Mouse (Mus musculus) 3T3-L1 (cell line): ENCODE results near the gene Amotl1.
"Not testable (repeated sequence)": the region's sequence is repeated elsewhere in the genome, so short reads cannot be mapped to it uniquely, and the experiment has no call there.

ENCODE experiments used
- DNase-seq: peaks from one replicate; pipeline ENCODE4 v3.0.0-alpha.2; 2015; ENCODE audit warnings: low read depth, low spot score

Gene Amotl1

GRCm38 (mm10) chr9:14644956-14645355 is at the start of gene Amotl1:
TSS of gene Amotl1 (minus strand) at chr9:14645056.
- no peak for DNase-seq

DNA sequence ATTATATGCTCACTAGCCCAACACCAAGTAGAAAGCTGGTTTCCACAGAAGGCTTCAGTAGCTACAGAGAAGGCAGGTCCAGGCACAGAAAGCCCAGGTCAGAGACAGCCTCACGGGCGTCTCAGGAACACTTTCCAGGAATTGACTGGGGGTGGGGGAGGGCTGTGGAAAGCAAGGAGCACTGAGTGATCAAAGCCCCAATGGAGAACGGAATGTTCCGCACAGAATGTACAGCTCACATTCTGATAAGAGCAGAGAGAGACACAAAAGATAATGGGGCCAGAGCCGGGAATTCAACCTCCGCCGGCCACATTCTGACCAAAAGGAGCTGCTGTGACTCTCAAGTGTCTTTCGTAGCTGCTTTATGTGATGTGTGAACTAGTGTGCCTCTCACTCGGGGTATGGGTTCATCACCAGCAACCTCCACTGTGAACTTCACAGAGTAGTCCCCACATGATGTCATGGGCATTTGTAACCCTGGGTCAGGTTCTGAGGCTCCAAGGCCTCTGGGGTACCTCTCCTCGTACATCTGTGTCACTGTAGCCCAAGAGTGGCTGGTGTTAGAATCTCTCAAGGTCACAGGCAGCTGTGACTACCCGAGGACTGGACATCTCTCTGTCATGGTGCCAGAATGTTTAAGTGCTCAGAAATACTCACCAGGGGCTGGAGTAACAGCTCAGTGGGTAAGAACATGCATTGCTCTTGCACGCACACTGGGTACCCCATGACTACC is 44.7 kb upstream of the Amotl1 start:
- DNase-seq: no peak

DNA sequence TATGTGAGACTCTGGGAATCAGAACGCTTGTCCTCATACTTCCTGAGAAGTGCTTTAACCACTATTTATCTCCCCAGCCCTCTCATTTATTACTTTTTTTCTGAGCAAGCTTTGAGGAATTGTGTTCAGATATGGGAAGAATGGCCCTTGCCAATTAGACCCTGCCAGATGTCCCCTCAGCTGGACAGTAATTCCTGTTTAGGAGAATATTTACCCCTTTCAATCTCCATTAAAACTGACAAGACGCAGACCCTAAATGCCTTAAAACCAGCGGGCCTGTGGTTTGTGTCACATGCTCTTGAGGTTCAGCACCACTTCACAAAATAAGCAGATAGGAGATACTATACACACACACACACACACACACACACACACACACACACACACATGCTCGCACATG is 39.5 kb upstream of the Amotl1 start:
- DNase-seq: no peak

DNA sequence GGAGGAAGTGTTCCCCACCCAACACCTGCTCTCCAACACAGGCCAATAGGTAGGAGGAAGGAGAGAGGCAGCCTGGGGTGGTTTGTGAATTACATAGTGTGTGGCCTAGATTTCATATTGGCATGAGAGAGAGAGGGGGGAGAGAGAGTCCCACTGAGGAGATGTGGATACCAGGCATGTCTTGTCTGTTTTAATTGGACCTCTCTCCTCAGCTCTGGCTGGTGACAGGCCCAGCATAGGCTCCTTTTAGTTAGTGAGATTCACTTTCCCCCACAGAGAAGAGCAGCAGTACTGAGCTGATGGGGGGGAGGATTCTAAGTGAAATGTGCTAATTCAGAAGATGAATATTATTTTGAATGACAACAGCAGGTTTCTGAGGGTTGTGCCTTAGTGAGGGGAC is 37.9 kb upstream of the Amotl1 start:
- DNase-seq: no peak

- DNase-seq: no peak
Measured at GRCm38 (mm10) chr9:14680584-14680983, 35.7 kb upstream of the Amotl1 start.

GRCm38 (mm10) chr9:14675707-14676691 is 31.1 kb upstream of the Amotl1 start:
- DNase-seq: peak; percentile 26

DNA sequence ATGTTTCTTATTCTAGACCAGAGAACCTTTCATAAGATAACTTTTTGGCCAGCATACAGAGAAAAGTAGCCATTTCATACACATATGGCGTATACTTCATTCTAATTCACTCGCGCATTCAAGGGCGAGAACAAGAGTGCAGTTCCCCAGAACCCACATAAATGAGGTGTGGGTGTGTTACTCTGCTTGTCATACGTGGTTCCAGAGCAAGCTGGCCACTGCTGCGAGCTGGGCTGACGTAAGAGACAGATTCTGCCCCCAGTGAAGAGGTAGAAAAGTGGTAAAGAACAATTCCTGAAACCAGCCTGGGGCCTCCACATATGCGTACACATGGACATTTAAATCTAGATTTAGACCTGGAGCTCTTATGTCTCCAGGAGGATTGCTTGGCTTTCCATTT is 29.6 kb upstream of the Amotl1 start:
- no peak for DNase-seq

GRCm38 (mm10) chr9:14673109-14673508 is 28.3 kb upstream of the Amotl1 start:
- DNase-seq: no peak

DNA sequence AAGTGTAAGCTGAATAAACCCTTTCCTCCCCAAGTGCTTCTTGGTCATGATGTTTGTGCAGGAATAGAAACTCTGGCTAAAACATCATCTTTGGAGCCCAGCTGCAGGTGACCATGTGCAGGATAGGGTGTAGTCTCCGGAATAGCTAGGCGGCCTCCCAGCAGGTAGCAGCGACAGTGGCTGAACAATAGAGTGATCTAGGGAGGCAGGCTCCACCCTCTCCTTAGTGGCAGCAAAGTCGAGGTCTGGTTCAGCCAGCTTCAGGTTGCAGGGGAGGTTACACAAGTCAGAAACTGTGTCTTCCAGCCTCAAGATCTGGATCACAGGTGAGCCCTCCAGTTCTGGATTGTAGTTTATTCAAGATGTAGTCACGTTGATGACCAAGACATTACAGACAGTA is 27.1 kb upstream of the Amotl1 start:
- DNase-seq: not testable (repeated sequence)

GRCm38 (mm10) chr9:14668382-14668781 is 23.5 kb upstream of the Amotl1 start:
- no peak for DNase-seq

GRCm38 (mm10) chr9:14666071-14666470 is 21.2 kb upstream of the Amotl1 start:
- DNase-seq: no peak

- no peak for DNase-seq
Measured at GRCm38 (mm10) chr9:14663591-14663990, 18.7 kb upstream of the Amotl1 start.

DNA sequence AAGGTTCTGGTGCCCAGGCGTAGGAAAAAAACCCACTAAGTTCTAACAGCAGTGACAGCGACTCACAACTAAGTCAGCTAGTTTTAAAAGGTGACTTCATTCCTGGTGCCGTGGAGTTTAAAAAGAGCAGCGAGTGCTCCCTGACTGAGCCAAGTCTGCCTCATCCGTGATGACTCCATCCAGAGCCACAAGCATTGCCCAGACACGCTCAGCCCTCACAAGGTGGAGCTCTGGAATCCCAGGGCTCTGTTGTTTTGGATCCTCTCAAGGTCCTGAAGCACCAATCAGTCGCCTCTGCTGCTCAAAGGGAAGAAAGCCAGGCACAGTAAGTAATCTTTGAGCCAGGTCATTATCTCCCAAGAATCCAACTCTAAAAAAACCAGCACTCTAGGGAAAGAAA is 18.0 kb upstream of the Amotl1 start:
- peak; percentile 28 for DNase-seq

GRCm38 (mm10) chr9:14662138-14662537 is 17.3 kb upstream of the Amotl1 start:
- no peak for DNase-seq

DNA sequence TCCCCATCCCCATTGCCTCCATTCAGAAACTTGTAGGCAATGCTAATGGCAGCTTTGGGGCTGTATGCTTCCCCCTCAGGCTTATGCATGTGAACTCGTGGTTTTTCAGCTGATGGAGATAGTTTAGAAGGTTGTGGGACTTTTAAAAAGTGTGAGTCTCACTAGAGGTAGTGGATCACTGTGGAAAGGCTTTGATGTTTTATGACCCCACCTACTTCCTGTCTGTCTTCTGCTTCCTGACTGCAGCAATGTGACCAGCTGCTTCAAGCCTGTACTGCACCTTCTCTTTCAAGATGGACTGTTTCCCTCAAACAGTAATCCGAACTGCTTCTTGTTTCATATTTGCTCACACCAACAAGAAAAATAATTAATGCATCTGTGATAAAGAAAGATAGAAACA is 13.1 kb upstream of the Amotl1 start:
- DNase-seq: no peak

DNA sequence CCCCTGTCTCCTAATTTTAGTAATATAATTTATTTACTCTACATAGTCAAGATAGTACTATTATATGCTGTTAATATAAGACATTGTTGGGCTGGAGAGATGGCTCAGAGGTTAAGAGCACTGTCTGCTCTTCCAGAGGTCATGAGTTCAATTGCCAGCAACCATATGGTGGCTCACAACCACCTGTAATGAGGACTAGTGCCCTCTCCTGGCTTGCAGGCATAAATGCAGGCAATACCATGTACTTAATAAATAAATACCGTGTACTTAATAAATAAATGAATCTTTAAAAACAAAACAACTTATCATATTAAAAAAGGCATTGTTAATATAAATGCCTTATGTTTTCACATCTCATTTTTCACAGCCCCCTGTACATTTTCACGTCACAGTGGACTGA is 9.2 kb upstream of the Amotl1 start:
- peak; percentile 9 for DNase-seq

- DNase-seq: no peak
Measured at GRCm38 (mm10) chr9:14652761-14653160, 7.9 kb upstream of the Amotl1 start.

DNA sequence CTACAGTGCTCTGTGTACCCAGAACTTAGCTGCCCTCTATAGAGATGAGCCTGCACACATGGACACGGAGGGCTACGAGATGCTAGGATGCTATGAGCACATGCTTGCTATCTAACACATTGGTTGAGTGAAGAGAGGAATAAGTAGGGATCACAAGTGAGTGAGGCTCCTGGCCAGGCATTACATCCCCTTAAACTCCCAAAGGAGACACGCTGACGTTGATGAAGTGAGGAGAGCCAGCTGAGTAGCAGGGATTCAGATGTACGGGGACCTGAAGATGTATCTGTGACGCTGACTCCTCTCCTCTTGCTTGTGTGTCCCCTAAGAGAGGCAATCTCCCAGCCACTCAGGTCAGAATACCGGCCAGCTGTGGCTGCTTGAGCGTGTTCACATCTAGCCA is 3.0 kb upstream of the Amotl1 start:
- no peak for DNase-seq

GRCm38 (mm10) chr9:14646641-14647040 is 1.8 kb upstream of the Amotl1 start:
- DNase-seq: no peak

GRCm38 (mm10) chr9:14646061-14646460 is 1.2 kb upstream of the Amotl1 start:
- no peak for DNase-seq

GRCm38 (mm10) chr9:14643328-14643727 is 1.5 kb downstream of the Amotl1 start:
- peak; percentile 71 for DNase-seq

DNA sequence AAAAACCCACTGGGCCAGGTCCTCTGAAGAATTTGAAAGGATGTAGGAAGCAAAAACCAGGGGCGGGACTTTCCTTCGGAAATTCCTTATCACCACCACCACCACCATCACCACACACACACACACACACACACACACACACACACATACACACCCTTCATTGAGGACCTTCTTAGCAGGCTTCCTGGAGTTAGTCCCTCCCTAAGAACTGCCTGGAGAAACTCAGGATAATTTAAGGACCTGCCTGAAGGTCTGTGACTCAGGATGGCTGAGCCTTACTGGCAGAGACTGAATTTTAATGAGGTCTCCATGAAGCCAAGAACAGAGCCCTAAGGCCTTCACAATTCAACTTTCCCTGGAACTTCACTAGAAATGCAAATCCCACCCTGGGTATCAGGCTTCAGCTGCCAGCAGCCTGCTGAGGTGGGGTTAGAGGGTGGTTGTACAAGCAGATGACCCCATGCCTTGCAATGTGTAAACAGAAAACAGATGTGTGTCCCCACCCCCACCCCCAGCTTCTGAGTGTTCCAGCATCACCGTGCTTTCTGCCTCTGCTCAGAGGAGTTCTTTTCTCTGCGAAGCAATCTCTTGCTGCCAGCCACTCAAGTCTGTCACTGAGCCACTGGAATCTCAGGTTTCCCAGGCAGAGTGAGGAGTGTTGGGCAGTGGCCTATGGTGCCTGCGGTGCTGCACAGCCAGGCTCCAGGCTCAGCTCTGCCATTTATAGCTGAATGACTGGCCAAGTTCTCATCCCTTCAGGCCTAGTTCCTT is 2.4 kb downstream of the Amotl1 start:
- peak; percentile 87 for DNase-seq
